Mouse (Mus musculus) urinary bladder, adult 2 months (tissue): ENCODE results near the gene Nxph4. TPM values are rescaled to one million over a fixed set of nuclear protein-coding genes. Genes with fewer than 3 reads are reported as not detected.

Experiments
- DNase-seq: peaks from one replicate; pipeline ENCODE4 v3.0.0; 2022; ENCODE audit warnings: low spot score
- polyA plus RNA-seq: library from polyadenylated mRNA; depleted of rRNA; stranded (reverse); fragments of >200 nt; gene quantifications from 2 replicates; pipeline ENCODE4 v1.2.3, GENCODE M21; 2012

Nxph4 gene
- polyA plus RNA-seq, 1 experiment = 0.07 TPM

GRCm38 (mm10) chr10:127542720-127543119 is 8.4 kb upstream of the Nxph4 start:
- DNase-seq = no peak

GRCm38 (mm10) chr10:127542084-127542483 is 7.7 kb upstream of the Nxph4 start:
- DNase-seq = no peak

- DNase-seq = no peak
These were observed 7.2 kb upstream of the Nxph4 start for GRCm38 (mm10) chr10:127541510-127541909.

- DNase-seq = no peak
These were observed 3.7 kb upstream of the Nxph4 start for GRCm38 (mm10) chr10:127537854-127538583.

GRCm38 (mm10) chr10:127536586-127537314 is 2.4 kb upstream of the Nxph4 start:
- no peak for DNase-seq

GRCm38 (mm10) chr10:127534929-127535384 is 598 bp upstream of the Nxph4 start:
- DNase-seq = no peak

- no peak for DNase-seq
These were observed 2.8 kb downstream of the Nxph4 start for GRCm38 (mm10) chr10:127531548-127531947.

- DNase-seq = no peak
These were observed 3.4 kb downstream of the Nxph4 start for GRCm38 (mm10) chr10:127530945-127531344.

GRCm38 (mm10) chr10:127527481-127527880 is 6.9 kb downstream of the Nxph4 start:
- DNase-seq = no peak

- DNase-seq = no peak
These were observed 7.7 kb downstream of the Nxph4 start for GRCm38 (mm10) chr10:127526681-127527080.

- DNase-seq = no peak
These were observed 8.3 kb downstream of the Nxph4 start for GRCm38 (mm10) chr10:127526048-127526447.

GRCm38 (mm10) chr10:127524646-127525255 is 9.6 kb downstream of the Nxph4 start:
- DNase-seq = no peak

- no peak for DNase-seq
These were observed 12.2 kb downstream of the Nxph4 start, which contains the start of gene Shmt2 for GRCm38 (mm10) chr10:127522088-127522581. Gene Shmt2, minus strand, starts transcription at chr10:127522444.

GRCm38 (mm10) chr10:127521611-127522080 is 12.7 kb downstream of the Nxph4 start:
- no peak for DNase-seq

GRCm38 (mm10) chr10:127520714-127521357 is 13.5 kb downstream of the Nxph4 start:
- no peak for DNase-seq

GRCm38 (mm10) chr10:127519903-127520713 is 14.3 kb downstream of the Nxph4 start:
- no peak for DNase-seq

- DNase-seq = no peak
These were observed 15.2 kb downstream of the Nxph4 start for GRCm38 (mm10) chr10:127519041-127519701.

- no peak for DNase-seq
These were observed 16.4 kb downstream of the Nxph4 start for GRCm38 (mm10) chr10:127517941-127518340.

GRCm38 (mm10) chr10:127516576-127517260 is 17.6 kb downstream of the Nxph4 start:
- DNase-seq = no peak

GRCm38 (mm10) chr10:127515983-127516459 is 18.3 kb downstream of the Nxph4 start:
- no peak for DNase-seq
